Mouse (Mus musculus) MEL (cell line): ENCODE measurements around the gene Dyrk1b.

Experiments
- CHD1 ChIP-seq: IDR thresholded peaks from 2 replicates; pipeline ENCODE4 v1.6.1; 2012; ENCODE audit warnings: low read depth, mild to moderate bottlenecking, inconsistent platforms, low read length, improper control_type of control experiment
- CTCF ChIP-seq, 3 experiments: IDR thresholded peaks in 2 of 3; conservative IDR thresholded peaks in 1 of 3; 2 replicates each; pipeline ENCODE4 v1.5.1; 2011 to 2012; ENCODE audit warnings: low read length in 3 of 3, low read depth in 2 of 3, mild to moderate bottlenecking in 2 of 3, improper control_type of control experiment in 1 of 3, inconsistent platforms in 1 of 3, mixed read lengths in 1 of 3, moderate library complexity in 1 of 3; ENCODE audit not compliant: control insufficient read depth in 1 of 3, insufficient read depth in 1 of 3, poor library complexity in 1 of 3, severe bottlenecking in 1 of 3
- E2F4 ChIP-seq: IDR thresholded peaks from 2 replicates; pipeline ENCODE4 v1.6.1; 2011; ENCODE audit warnings: low read depth, low read length, improper control_type of control experiment, borderline replicate concordance
- EP300 ChIP-seq, 2 experiments: IDR thresholded peaks; 2 replicates each; pipeline ENCODE4 v1.6.1; 2011; ENCODE audit warnings: improper control_type of control experiment in 2 of 2, low read length in 2 of 2, low read depth in 1 of 2, mild to moderate bottlenecking in 1 of 2
- ETS1 ChIP-seq: IDR thresholded peaks from 2 replicates; pipeline ENCODE4 v1.6.1; 2012; ENCODE audit warnings: low read depth, mild to moderate bottlenecking, inconsistent platforms, low read length, improper control_type of control experiment, moderate library complexity
- POLR2A ChIP-seq, 2 experiments: IDR thresholded peaks; 2 replicates each; pipeline ENCODE4 v1.6.1; 2011 to 2012; ENCODE audit warnings: low read length in 2 of 2, mild to moderate bottlenecking in 2 of 2, control low read depth in 1 of 2, improper control_type of control experiment in 1 of 2, low read depth in 1 of 2, moderate library complexity in 1 of 2; ENCODE audit not compliant: control insufficient read depth in 1 of 2, insufficient read depth in 1 of 2, poor library complexity in 1 of 2
- SIN3A ChIP-seq: IDR thresholded peaks from 2 replicates; pipeline ENCODE4 v1.6.1; 2012; ENCODE audit warnings: low read length, improper control_type of control experiment, inconsistent platforms
- TCF12 ChIP-seq: IDR thresholded peaks from 2 replicates; pipeline ENCODE4 v1.6.1; 2014; ENCODE audit warnings: low read depth, mild to moderate bottlenecking, inconsistent platforms, low read length, improper control_type of control experiment, moderate library complexity
- USF1 ChIP-seq: IDR thresholded peaks from 2 replicates; pipeline ENCODE4 v1.6.1; 2014; ENCODE audit warnings: low read depth, mild to moderate bottlenecking, inconsistent platforms, low read length, improper control_type of control experiment, moderate library complexity

DNA sequence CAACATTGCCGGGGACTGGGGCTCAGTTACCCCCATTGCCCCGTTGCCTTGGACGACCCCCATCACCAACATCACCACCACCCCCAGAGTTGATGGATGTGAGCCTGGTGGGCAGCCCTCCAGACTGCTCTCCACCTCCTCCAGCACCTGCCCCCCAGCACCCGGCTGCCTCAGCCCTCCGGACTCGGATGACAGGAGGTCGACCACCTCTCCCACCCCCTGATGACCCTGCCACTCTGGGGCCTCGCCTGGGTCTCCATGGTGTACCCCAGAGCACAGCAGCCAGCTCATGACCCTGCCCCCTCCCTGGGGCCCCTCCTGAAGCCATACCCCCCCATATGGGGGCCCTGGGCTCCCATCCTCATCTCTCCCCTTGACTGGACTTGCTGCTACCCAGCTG lies 7.4 kb downstream of the Dyrk1b start:
- TF ChIP-seq POLR2A (IDR thresholded peaks at IDR 0.05; ENCODE audit: control insufficient read depth in 1 of 2, insufficient read depth in 1 of 2, low read depth in 1 of 2, low read length in 2 of 2, poor library complexity in 1 of 2) (no peak), CTCF (IDR thresholded peaks at IDR 0.05 in 2 of 3, conservative IDR thresholded peaks at IDR 0.05 in 1 of 3; ENCODE audit: control insufficient read depth in 1 of 3, insufficient read depth in 1 of 3, low read depth in 2 of 3, low read length in 3 of 3, poor library complexity in 1 of 3, severe bottlenecking in 1 of 3) (no peak), E2F4 (no peak), EP300 (IDR thresholded peaks at IDR 0.05; ENCODE audit: low read depth in 1 of 2, low read length in 2 of 2) (no peak), CHD1 (no peak), TCF12 (no peak), USF1 (no peak), ETS1 (no peak), SIN3A (no peak)
